Mouse (Mus musculus): ENCODE measurements around the gene RPS10-NUDT3.
"Not testable (repeated sequence)": the region's sequence is repeated elsewhere in the genome, so short reads cannot be mapped to it uniquely, and the experiment has no call there.

RPS10-NUDT3 gene

GRCm38 (mm10) chr17:27642491-27643062 lies 7.6 kb upstream of the RPS10-NUDT3 start:
- DNase-seq (ENCODE audit: low read depth, low spot score): no peak

GRCm38 (mm10) chr17:27639851-27640250 lies 4.8 kb upstream of the RPS10-NUDT3 start:
- not testable (repeated sequence) for DNase-seq (ENCODE audit: low read depth, low spot score)

- peak; percentile 70 for DNase-seq (ENCODE audit: low read depth, low spot score)
Observed at GRCm38 (mm10) chr17:27638921-27639332, 3.9 kb upstream of the RPS10-NUDT3 start.

- DNase-seq (ENCODE audit: low read depth, low spot score): no peak
Observed at GRCm38 (mm10) chr17:27637333-27637732, 2.3 kb upstream of the RPS10-NUDT3 start.

- DNase-seq (ENCODE audit: low read depth, low spot score): peak; percentile 82
Observed at GRCm38 (mm10) chr17:27636132-27637020, 1.4 kb upstream of the RPS10-NUDT3 start, which contains the start of gene Rps10. TSS of gene Rps10 (minus strand) at chr17:27636669.

- not testable (repeated sequence) for DNase-seq (ENCODE audit: low read depth, low spot score)
Observed at GRCm38 (mm10) chr17:27635575-27635903, 517 bp upstream of the RPS10-NUDT3 start.

- DNase-seq (ENCODE audit: low read depth, low spot score): peak; percentile 87
Observed at GRCm38 (mm10) chr17:27629249-27630020, 5.6 kb downstream of the RPS10-NUDT3 start.

- peak; percentile 70 for DNase-seq (ENCODE audit: low read depth, low spot score)
Observed at GRCm38 (mm10) chr17:27628376-27628775, 6.6 kb downstream of the RPS10-NUDT3 start.

- peak; percentile 75 for DNase-seq (ENCODE audit: low read depth, low spot score)
Observed at GRCm38 (mm10) chr17:27627451-27627850, 7.6 kb downstream of the RPS10-NUDT3 start.

- DNase-seq (ENCODE audit: low read depth, low spot score): no peak
Observed at GRCm38 (mm10) chr17:27626681-27627080, 8.3 kb downstream of the RPS10-NUDT3 start.

GRCm38 (mm10) chr17:27625455-27626251 lies 9.4 kb downstream of the RPS10-NUDT3 start:
- peak; percentile 72 for DNase-seq (ENCODE audit: low read depth, low spot score)

GRCm38 (mm10) chr17:27623360-27624326 lies 11.4 kb downstream of the RPS10-NUDT3 start, which contains the start of gene Nudt3:
TSS of gene Nudt3 (minus strand) at chr17:27623495.
- DNase-seq (ENCODE audit: low read depth, low spot score): peak; percentile 86

GRCm38 (mm10) chr17:27622611-27623359 lies 12.2 kb downstream of the RPS10-NUDT3 start:
- DNase-seq (ENCODE audit: low read depth, low spot score): no peak

- peak; percentile 74 for DNase-seq (ENCODE audit: low read depth, low spot score)
Observed at GRCm38 (mm10) chr17:27621705-27622531, 13.1 kb downstream of the RPS10-NUDT3 start.

GRCm38 (mm10) chr17:27621161-27621560 lies 13.9 kb downstream of the RPS10-NUDT3 start:
- DNase-seq (ENCODE audit: low read depth, low spot score): no peak

GRCm38 (mm10) chr17:27615388-27615787 lies 19.6 kb downstream of the RPS10-NUDT3 start:
- no peak for DNase-seq (ENCODE audit: low read depth, low spot score)

- DNase-seq (ENCODE audit: low read depth, low spot score): no peak
Observed at GRCm38 (mm10) chr17:27613016-27613415, 22.0 kb downstream of the RPS10-NUDT3 start.

GRCm38 (mm10) chr17:27611994-27612393 lies 23.0 kb downstream of the RPS10-NUDT3 start:
- no peak for DNase-seq (ENCODE audit: low read depth, low spot score)

All from R1 (cell line).